Mouse (Mus musculus): ENCODE data around the gene Noc2l. TPM values are rescaled to one million over a fixed set of nuclear protein-coding genes. Genes with fewer than 3 reads are reported as not detected.
A peak's percentile ranks its signal among the peaks of the same experiment; 100 is the strongest.

Noc2l gene
- total RNA-seq, 2 experiments from 2014 or later, result 22.6 to 22.9 TPM

GRCm38 (mm10) chr4:156255078-156255839, 19.4 kb downstream of the Noc2l start, which contains the start of gene Samd11:
Gene Samd11, minus strand, starts transcription at chr4:156255657.
- DNase-seq (ENCODE audit: low spot score), result no peak
- intact Hi-C loops (cut with DNase I), result no loop called here

Small RNA genes within 50 kb of the gene (microRNA-seq; reads per million reads assigned to microRNA genes)
- gene Mir7658, result 5.0 reads per million, percentile 13 among the genes with 10 or more reads in this experiment

Other genes starting within 250 kb of the Noc2l start
- gene B3galt6, start 243.4 kb upstream of the Noc2l start, total RNA-seq (2021), result 1 to 10 TPM; 2.4 to 2.7 TPM
- gene Sdf4, start 243.1 kb upstream of the Noc2l start, total RNA-seq (2021), result 10 to 100 TPM; 77.3 to 81.8 TPM
- under 1 TPM in 1 of 2 experiments, not detected in 1; 0.23 TPM for gene Tnfrsf4, start 222.2 kb upstream of the Noc2l start, total RNA-seq (2021)
- gene Tnfrsf18, start 209.8 kb upstream of the Noc2l start, total RNA-seq (2021), result under 1 TPM in 1 of 2 experiments, not detected in 1; 0.34 TPM
- not detected for gene Ttll10, start 176.6 kb upstream of the Noc2l start, total RNA-seq (2021)
- gene 9430015G10Rik, start 126.0 kb upstream of the Noc2l start, total RNA-seq (2021), result 1 to 10 TPM; 3.3 to 3.6 TPM
- gene Rnf223, start 105.5 kb upstream of the Noc2l start, total RNA-seq (2021), result under 1 TPM in 1 of 2 experiments, not detected in 1; 0.10 TPM
- gene Agrn, start 38.5 kb upstream of the Noc2l start, total RNA-seq (2021), result 10 to 100 TPM; 35.3 to 40.4 TPM
- gene Isg15, start 35.2 kb upstream of the Noc2l start, total RNA-seq (2021), result 1 to 10 TPM; 3.2 to 4.5 TPM
- gene AW011738, start 32.7 kb upstream of the Noc2l start, total RNA-seq (2021), result 1 to 10 TPM; 6.3 to 6.9 TPM
- gene Perm1, start 20.1 kb upstream of the Noc2l start, total RNA-seq (2021), result 100 to 1,000 TPM; 227 to 246 TPM
- 10 to 100 TPM; 10.5 to 10.6 TPM for gene Plekhn1, start 1.2 kb upstream of the Noc2l start, total RNA-seq (2021)
- gene Samd11, start 19.6 kb downstream of the Noc2l start, total RNA-seq (2021), result not detected
- gene Vmn2r-ps159, start 95.1 kb downstream of the Noc2l start, total RNA-seq (2021), result not detected

All from heart, postnatal 25 days (tissue).